Mouse (Mus musculus) monocyte, adult 59 days (primary cell): ENCODE data around the gene Olfr799. TPM values are rescaled to one million over a fixed set of nuclear protein-coding genes. Genes with fewer than 3 reads are reported as not detected.

Experiments used
- total RNA-seq, 2 experiments: library from RNA; stranded (reverse); gene quantifications; one replicate each; pipeline ENCODE4 v1.2.4; 2023

Olfr799 gene
- not detected for total RNA-seq

GRCm38 (mm10) chr10:129637184-129637583 lies at the start of gene Olfr799:
TSS of gene Olfr799 (plus strand) at chr10:129637484.

GRCm38 (mm10) chr10:129612470-129612869 lies 24.8 kb upstream of the Olfr799 start, which contains the start of gene Olfr796:
TSS of gene Olfr796 (minus strand) at chr10:129612570.

GRCm38 (mm10) chr10:129627834-129628233 lies 9.4 kb upstream of the Olfr799 start, which contains the start of gene Olfr798:
TSS of gene Olfr798 (minus strand) at chr10:129627934.

DNA sequence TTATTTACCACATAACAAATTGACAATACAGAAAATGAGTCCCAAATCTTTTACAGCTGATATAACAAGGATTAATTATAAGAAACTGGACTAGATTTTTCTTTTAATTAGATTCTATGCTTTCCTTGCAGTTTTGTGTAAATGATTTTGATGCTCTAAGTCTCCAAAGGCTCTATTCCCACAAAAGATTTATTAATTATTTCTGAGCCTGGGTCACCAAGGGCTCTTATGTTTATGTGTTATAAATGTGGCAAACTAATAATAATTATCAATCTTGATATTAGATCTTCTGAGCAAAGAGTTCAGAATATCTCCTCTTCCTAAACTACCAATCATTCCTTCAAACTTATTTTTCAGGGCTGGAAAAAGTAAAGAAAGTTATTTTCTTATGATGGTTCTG lies 20.1 kb downstream of the Olfr799 start, which contains the start of gene Olfr800:
TSS of gene Olfr800 (plus strand) at position 301 of the 400 bp plus-strand sequence.

DNA sequence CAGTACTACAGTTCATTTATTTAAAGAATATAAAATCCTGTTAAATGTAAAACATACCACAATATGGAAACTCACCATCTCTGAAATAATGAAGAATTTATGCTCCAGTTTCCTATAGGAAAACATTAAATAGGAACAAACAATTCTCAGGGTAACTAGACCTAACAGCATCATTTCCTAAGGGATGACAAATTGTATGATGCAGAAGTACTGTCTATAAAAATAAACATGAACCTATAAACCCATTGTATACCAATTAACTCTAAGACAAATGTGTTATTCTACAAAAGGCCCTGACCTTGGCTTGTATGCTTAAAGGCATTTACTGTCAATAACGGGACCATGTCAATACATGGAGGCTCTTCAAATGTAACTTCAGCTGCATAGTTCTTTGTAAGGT lies 36.5 kb downstream of the Olfr799 start, which contains the start of gene Olfr801:
TSS of gene Olfr801 (minus strand) at position 101 of the 400 bp plus-strand sequence.

GRCm38 (mm10) chr10:129688069-129688468 lies 50.8 kb downstream of the Olfr799 start, which contains the start of gene Olfr802:
TSS of gene Olfr802 (minus strand) at chr10:129688169.

GRCm38 (mm10) chr10:129694186-129694585 lies 56.9 kb downstream of the Olfr799 start, which contains the start of gene Olfr803:
TSS of gene Olfr803 (minus strand) at chr10:129694286.

Other genes starting within 250 kb of the Olfr799 start
- not detected for gene Olfr785, start 232.1 kb upstream of the Olfr799 start, total RNA-seq
- not detected for gene Olfr786, start 210.2 kb upstream of the Olfr799 start, total RNA-seq
- not detected for gene Olfr787, start 175.6 kb upstream of the Olfr799 start, total RNA-seq
- not detected for gene Olfr788, start 166.5 kb upstream of the Olfr799 start, total RNA-seq
- not detected for gene Olfr789, start 152.7 kb upstream of the Olfr799 start, total RNA-seq
- gene Olfr790, start 139.0 kb upstream of the Olfr799 start, total RNA-seq: not detected
- not detected for gene Olfr791, start 115.7 kb upstream of the Olfr799 start, total RNA-seq
- not detected for gene Olfr792, start 98.3 kb upstream of the Olfr799 start, total RNA-seq
- not detected for gene Olfr794, start 69.8 kb upstream of the Olfr799 start, total RNA-seq
- not detected for gene Olfr796, start 24.9 kb upstream of the Olfr799 start, total RNA-seq
- not detected for gene Olfr798, start 9.6 kb upstream of the Olfr799 start, total RNA-seq
- gene Olfr800, start 20.2 kb downstream of the Olfr799 start, total RNA-seq: not detected
- gene Olfr801, start 36.4 kb downstream of the Olfr799 start, total RNA-seq: not detected
- gene Olfr802, start 50.7 kb downstream of the Olfr799 start, total RNA-seq: not detected
- not detected for gene Olfr803, start 56.8 kb downstream of the Olfr799 start, total RNA-seq
- not detected for gene Olfr804, start 65.7 kb downstream of the Olfr799 start, total RNA-seq
- gene Olfr805, start 91.9 kb downstream of the Olfr799 start, total RNA-seq: not detected
- not detected for gene Olfr806, start 104.4 kb downstream of the Olfr799 start, total RNA-seq
- not detected for gene Olfr807, start 120.3 kb downstream of the Olfr799 start, total RNA-seq
- not detected for gene Olfr808, start 128.0 kb downstream of the Olfr799 start, total RNA-seq
- gene Olfr809, start 137.2 kb downstream of the Olfr799 start, total RNA-seq: not detected
- not detected for gene Olfr810, start 157.4 kb downstream of the Olfr799 start, total RNA-seq
- gene Olfr811, start 166.9 kb downstream of the Olfr799 start, total RNA-seq: not detected
- gene Olfr812, start 208.6 kb downstream of the Olfr799 start, total RNA-seq: not detected
- not detected for gene Olfr813, start 217.9 kb downstream of the Olfr799 start, total RNA-seq
- gene Olfr814, start 242.4 kb downstream of the Olfr799 start, total RNA-seq: not detected